Mouse (Mus musculus): ENCODE results near the gene Cd28.
"Not testable (repeated sequence)": the region's sequence is repeated elsewhere in the genome, so short reads cannot be mapped to it uniquely, and the experiment has no call there.

Cd28 gene

DNA sequence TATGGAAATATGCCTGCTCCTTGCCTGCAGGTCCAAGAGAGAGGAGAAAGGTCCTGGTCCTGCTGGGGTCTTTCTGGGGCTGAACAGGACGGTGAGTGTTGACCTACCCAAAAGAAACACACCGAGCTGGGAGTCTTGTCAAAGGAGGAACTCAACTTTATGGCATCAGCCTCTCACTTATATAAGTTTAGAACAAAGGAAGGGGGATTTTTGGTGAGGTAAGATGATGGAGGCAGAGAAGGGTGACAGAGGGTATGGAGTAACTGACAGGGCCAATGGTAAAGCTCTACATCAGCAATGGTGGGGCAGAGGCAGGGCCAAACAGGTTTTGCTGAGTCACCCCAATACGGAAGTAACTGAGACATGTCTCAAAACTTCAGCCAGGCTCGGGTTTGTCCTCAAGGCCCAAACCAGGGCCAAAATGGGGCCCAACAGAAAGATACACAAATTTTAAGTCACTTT is 84.6 kb downstream of the Cd28 start:
- DNase-seq (ENCODE audit: low spot score): no peak

DNA sequence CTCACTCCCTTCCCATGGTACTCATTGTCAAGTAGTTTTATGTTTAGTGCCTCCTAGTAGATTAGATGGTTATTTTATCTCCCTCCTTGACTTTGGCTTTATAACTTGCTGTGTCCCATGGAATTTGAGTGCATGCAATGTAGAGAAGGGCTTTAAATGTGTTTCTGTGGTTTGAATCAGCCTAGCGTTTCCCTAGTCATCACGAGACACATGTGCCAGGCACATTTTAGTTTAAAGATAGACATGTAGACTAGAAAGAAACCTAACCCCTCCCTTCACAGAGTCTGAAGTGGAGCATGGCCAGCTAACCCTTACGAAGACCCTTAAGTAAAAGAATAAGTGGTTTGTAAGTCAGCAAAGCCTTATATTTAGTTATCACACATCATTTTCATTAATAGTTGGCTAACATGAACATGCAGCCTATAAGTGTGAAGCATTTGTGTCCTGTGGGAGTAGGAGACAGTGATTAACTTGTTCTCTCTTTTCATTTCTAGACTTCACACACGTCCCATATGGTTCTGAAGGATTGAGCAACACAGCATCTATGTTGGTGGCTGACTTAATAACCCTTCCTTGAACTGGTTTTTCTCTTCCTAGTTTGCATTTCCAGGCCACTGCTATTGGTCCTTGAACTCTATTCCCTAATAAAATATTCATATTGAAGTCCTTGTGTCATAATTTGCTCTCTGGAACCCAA is 86.7 kb downstream of the Cd28 start:
- DNase-seq (ENCODE audit: low spot score): no peak

DNA sequence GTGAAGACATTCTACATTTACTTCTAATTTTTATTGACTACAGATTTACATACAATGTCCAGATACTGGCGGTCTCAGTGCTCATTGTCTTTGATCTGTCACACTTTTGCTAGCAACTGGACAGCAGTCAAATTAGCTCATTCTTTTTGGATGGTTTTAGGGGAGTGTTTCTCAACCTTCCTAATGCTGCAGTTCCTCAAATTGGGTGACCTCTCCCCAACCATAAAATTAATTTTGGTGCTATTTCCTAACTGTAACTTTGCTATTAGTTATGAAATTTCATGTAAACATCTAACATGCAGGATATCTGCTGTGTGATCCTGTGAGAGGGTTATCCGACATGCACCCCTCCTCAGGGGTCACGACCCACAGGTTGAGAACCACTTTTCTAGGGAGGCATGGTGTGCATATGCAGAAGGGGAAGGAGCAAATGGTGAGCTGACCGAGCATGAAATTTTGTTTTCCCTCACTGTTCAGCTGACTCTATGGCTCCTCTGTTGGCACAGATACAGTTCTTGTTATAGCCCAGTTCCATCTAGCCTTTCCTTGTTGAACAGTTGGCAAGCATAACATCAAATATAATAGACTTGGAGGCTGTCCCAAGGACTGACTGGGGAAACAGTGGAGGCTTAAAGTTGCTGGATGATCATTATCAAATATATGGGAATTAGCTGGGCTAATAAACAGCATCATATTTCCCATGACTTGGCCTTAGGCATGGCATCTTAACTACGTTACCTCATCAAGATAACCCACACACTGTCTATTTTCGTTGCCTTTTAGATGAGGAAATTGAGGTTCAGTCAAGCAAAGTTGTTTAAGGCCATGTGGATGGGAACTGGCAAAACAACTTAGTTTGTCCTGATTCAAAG is 87.5 kb downstream of the Cd28 start:
- DNase-seq (ENCODE audit: low spot score): no peak

DNA sequence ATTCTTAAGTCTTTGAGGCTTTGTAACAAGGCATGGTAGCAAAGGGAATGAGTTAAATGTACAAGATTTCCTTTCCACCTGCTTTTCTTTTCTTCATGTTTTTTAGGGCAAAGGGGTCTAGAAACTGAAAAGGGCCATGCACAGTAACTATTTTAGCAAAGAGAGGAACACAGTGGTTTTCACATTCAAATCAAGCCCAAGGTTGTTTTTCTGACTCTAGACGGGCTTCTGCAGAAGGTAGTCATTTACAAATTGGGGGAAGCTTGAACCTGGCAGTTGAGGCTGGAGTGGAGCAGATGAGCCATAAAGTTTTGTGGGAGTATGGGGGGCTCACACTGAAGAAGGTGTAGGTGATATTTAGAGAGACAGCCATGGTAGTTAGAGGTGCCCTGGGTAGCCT is 88.6 kb downstream of the Cd28 start:
- DNase-seq (ENCODE audit: low spot score): no peak

DNA sequence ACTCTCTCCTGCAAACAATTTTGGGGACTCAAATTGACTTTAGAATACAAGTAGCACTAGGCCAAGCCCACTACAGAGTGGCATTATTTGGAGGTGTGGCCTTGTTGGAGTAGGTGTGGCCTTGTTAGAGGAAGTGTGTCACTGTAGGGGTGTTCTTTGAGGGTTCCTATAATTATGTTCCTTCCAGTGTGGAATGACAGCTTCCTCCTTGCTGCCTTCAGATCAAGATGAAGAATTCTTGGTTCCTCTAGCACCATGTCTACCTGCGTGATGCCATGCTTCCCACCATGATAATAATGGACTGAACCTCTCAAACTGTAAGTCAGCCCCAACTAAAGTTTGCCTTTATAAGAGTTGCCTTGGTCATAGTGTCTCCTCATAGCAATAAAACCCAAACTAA is 91.1 kb downstream of the Cd28 start:
- no peak for DNase-seq (ENCODE audit: low spot score)

DNA sequence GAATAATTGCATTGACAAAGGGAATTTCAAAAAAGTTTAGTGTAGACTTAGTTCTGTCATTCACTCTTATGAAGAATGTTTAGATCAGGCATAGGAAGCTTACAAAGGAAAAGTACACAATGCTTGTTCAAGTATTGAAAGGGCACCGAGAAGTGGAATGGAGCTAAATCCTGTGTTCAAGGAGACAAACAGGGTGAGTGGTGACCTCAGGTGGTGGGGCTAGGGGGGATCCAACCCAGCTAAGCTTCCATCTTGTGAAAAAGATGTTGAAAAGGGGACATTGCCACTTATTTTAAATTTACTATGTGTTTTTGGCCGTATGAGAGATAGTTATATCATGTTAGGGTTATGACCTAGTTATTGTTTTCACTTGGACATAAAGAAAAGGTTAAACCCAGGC is 91.9 kb downstream of the Cd28 start:
- DNase-seq (ENCODE audit: low spot score): no peak

DNA sequence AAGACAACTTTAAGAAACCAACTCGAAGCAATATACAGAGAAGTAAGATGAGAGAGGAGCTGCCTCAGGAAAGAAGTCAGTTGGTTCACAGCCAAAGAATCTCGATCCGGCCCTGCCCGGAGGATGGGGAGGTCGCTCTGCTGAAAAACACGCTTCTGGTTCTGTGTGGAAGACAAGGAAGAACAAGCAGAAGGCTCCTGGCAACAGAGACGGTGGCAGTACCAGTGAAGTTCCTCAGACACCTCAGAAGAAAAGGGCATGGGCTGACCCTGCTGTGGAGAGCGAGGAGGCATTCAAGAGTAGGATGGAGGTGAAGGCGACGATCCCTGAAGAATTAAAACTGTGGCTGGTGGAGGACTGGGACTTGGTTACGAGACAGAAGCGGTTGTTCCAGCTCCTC is 92.6 kb downstream of the Cd28 start:
- no peak for DNase-seq (ENCODE audit: low spot score)

DNA sequence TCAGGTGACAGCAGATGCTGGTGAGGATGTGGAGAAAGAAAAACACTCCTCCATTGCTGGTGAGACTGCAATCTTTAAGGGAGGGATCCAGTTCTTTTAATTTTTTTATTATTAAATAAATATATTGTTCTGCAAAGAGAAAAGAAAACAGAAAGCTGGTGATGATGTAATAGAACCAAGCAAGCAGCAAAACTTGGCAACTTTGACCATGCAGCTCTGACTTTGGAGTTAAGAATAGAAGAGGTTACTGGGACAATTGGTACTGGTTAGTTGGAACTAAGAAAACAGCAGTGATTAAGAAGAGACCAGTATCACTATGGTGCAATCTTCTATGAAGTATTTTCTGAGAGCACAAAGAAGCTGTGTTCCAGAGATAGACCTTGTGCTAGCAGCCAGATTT is 94.2 kb downstream of the Cd28 start:
- no peak for DNase-seq (ENCODE audit: low spot score)

DNA sequence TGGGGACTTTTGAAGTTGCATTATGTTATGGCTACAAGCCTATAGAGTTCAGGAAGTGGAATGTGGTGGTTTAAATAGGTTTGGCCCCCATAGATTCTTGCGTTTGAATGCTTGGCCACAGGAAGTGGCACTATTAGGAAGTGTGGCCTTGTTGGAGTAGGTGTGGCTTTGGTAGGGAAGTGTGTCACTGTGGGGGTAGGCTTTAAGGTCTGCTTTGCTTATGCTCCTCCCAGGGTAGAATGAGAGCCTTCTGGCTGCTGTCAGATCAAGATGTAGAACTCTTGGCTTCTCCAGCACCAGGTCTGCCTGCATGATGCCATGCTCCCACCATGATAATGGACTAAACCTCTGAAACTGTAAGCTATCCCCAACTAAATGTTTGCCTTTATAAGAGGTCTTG is 95.4 kb downstream of the Cd28 start:
- DNase-seq (ENCODE audit: low spot score): no peak

DNA sequence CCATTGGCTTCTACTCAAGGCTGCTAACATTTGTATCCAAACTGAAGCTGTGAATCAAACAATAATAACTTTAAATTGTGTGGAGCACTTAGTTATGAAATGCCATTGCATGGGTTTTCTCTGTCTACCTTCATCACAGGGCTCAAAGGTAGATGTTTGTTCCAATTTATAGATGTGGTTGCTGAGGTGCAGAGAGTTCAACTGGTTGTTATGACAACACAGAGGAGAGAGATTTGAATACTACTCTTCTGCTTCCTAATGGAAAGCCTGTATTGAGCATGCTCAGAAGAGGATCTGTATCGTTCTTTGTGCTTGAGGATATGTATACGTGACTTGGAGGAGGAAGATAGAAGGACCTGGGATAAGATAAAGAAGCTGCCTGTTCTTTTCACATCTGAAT is 96.8 kb downstream of the Cd28 start:
- no peak for DNase-seq (ENCODE audit: low spot score)

DNA sequence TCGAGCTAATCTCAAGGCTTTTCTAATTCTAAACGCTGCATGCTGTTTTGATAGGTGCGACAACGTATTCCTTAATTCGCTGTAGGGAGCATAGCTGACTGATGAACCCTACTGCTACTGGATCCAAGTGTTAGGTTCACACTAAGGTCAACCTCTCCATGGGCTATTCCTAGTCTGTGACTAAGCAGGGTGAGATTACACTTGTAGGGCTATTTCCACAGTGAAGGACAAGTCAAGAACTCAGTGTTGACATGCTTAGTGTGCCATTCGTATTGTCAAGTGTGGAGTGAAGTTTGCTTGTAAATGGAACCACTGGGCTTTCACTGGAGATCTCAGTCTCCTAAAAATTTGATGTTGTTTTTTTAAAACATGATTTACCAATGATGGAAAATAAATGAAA is 99.3 kb downstream of the Cd28 start:
- no peak for DNase-seq (ENCODE audit: low spot score)

DNA sequence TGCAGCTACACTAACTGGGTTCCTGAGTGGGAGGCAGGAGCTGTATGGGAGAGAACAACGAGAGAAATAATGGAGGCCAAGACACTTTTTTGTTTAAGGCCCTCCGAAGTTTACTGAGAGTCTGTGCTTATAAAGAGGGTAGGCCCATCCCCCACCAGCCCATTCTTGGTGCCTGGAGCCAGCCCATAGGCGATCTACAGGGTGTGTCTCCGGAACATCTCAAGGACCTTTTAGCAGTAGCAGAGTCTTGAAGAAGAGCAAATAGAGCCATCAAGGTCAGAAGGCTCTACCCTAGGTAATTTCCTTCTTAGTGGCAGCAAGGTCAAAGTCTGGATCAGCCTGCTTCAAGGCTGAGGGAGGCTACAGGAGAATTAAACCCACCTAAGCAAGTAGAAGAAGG is 101.9 kb downstream of the Cd28 start:
- DNase-seq (ENCODE audit: low spot score): not testable (repeated sequence)

DNA sequence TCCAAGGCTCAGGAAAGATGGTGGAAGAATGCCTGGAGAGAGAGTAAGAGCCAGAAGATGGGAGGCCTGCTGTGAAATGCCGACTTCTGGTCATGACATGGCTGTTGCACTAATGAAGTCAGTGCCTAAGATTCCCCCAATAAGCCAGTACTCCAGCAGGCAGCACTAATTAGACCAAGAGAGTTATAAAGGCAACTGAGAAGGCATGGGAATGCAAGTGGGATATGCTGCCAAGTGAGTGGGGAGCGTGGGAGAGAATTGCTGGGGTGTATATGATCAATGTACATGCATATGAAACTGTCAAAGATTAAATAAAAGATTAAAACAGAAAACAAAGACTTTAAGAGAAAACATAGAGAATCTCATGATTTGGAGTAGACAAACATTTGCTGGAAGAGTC is 103.4 kb downstream of the Cd28 start:
- DNase-seq (ENCODE audit: low spot score): no peak

DNA sequence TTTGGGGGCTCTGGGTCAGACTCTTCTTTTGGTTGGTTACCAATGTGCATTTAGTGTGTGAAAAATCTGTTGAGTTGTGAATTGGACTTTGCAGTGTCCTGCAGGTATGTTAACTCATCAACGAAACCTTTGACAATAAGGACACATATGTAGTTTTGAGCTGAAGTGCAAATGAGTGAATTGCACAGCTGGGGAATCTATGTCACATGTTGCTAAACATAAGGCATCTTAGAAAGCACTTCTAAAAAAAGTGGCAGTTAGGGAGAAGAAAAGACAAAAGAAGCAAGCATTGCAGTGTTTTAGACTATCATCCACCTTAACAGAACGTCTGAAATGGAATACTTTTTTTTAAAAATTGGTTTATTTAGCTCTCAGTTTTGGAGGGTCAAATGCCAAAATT is 104.4 kb downstream of the Cd28 start:
- no peak for DNase-seq (ENCODE audit: low spot score)

DNA sequence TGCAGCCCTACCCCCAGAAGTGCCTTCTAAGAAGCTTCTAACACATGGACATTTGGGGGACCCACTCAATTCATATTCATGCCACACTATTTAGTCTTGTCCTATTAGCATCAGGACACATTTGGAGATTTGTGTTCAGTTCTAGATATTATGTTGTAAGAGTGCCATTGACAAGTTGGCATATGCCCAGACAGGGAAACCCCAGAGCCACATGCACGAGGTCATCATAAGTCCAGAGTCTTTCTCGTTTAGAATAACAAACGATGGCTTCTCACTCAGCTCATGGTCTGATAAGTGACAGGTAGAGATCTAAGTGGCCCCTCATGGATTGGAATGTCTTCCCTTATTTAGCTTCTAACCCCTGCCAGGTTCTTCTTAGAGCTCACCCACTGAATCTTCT is 105.0 kb downstream of the Cd28 start:
- no peak for DNase-seq (ENCODE audit: low spot score)
